Mouse (Mus musculus): ENCODE measurements around the gene C1qtnf5. TPM values are rescaled to one million over a fixed set of nuclear protein-coding genes. Genes with fewer than 3 reads are reported as not detected.

C1qtnf5 gene
- polyA plus RNA-seq, 1 experiment from 2014 or later = 4.8 TPM

DNA sequence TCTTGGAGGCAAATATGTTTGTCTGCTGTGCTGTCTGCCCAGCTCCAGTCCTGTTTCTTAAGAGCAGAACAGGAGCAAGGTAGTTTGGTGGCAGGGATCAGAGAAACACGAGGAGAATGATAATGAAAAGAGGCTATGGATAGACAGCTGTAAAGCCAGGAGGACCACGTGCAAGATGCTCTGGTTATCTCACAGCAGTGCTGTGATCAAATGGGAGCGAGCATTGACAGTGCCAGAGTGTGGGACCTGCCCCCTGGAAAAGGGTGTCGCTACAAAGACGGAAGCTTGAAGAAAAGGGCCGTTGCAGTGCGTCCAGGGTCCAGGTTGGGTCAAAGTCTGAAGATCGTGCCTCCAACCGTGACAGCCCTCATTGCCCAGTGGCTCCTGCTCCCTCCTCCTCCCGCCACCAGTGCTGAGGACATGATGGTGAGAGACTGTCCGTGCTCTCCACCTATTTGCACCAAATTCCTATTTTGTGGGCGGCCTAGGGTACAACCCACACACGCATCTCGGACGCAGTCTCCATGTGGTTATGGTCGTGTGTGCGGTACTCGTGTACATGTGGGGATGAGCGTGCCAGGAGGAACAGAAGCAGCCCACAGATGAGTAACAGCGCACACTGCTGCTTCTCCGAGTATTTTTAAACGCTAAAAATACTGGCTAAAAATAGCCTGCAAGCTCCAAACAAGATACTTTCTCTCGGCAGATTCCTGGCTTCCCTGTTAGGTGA is 23.5 kb upstream of the C1qtnf5 start:
- H3K9ac ChIP-seq (ENCODE audit: low read depth, low read length) = peak overlapping the region; percentile 77; the same call in 1 of the 2 replicates
- ATAC-seq (ENCODE audit: low read depth) (no peak), DNase-seq (ENCODE audit: low spot score) (peak; percentile 69)
- H3K27me3 ChIP-seq (replicated peaks; ENCODE audit: control insufficient read depth, insufficient read depth, low read length) = peaks cover 15% of the 10 kb centered on the region; the same call in 1 of the 2 replicates
- WGBS = 11% methylated on average over 23 of the region's 23 CpGs
- peaks cover 35% of the 10 kb centered on the region for H3K4me1 ChIP-seq (ENCODE audit: control insufficient read depth, insufficient read depth, low read length)
- peak overlapping the region; percentile 99 for H3K4me2 ChIP-seq (ENCODE audit: low read depth, low read length)
- H3K36me3 ChIP-seq (ENCODE audit: control insufficient read depth, insufficient read depth, low read length) = no peaks in the 10 kb centered on the region
- peak overlapping the region; percentile 66 for H3K4me3 ChIP-seq (ENCODE audit: low read depth, low read length)
- H3K9me3 ChIP-seq (ENCODE audit: control insufficient read depth, low read length) = no peaks in the 10 kb centered on the region
- H3K27ac ChIP-seq (replicated peaks; ENCODE audit: low read depth, low read length) = no peak overlapping the region

DNA sequence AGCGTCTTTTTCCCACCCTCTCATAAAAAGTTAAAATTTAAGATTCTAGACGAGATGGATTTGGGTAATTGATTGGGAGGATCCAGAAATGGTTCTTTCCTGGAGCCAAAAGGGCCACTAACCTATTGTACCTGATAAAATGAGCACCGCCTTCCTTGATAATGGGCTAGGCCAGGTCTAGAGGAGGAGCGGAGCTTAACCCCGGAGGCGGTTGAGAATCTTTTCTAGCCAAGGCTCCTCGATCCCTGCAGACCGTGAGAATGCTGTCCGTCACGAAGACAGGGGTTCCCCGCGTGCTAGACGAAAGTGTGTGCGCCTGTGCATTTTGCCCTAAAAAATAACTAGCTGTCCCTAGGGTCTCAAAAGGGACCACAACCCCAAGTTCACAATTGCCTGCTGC is 22.8 kb upstream of the C1qtnf5 start:
- DNase-seq (ENCODE audit: low spot score) = no peak
- ATAC-seq (ENCODE audit: low read depth) = no peak
- no peaks in the 10 kb centered on the region for H3K36me3 ChIP-seq (ENCODE audit: control insufficient read depth, insufficient read depth, low read length)
- H3K4me1 ChIP-seq (ENCODE audit: control insufficient read depth, insufficient read depth, low read length) = peaks cover 31% of the 10 kb centered on the region
- H3K4me3 ChIP-seq (ENCODE audit: low read depth, low read length) = peak overlapping the region; percentile 66
- WGBS = 4% methylated on average over 14 of the region's 14 CpGs
- H3K9ac ChIP-seq (ENCODE audit: low read depth, low read length) = peak overlapping the region; percentile 77
- peaks cover 15% of the 10 kb centered on the region; the same call in 1 of the 2 replicates for H3K27me3 ChIP-seq (replicated peaks; ENCODE audit: control insufficient read depth, insufficient read depth, low read length)
- H3K4me2 ChIP-seq (ENCODE audit: low read depth, low read length) = peak overlapping the region; percentile 99
- no peaks in the 10 kb centered on the region for H3K9me3 ChIP-seq (ENCODE audit: control insufficient read depth, low read length)
- H3K27ac ChIP-seq (replicated peaks; ENCODE audit: low read depth, low read length) = no peak overlapping the region

DNA sequence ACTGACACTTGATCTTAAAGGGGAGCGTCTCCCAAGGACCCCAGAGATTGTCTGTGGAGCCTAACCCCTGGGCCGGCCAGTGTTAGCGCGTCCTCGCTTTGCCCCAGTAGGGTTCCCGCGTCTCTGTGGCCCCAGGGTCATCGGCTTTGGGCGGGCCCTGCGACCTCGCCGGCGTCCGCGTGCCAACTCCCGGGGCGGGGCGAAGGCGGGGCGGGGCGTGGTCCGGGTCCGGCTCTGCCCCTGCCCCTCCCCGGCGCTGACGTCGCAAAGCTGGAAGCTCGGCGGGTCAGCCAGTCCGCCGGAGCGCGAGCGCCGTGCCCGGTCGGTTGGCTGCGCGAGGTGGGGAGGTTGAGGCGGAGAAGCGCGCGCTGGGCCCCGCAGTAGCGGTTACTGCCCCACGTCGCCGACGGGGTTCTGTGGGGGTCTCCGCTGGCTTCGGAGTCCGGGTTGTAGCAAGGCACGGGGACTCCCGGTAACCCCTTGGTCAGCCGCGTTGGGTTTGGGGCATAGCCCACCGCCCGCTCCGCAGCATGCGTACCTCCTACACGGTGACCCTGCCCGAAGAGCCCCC is 22.3 kb upstream of the C1qtnf5 start:
- 0% methylated on average over 12 of the region's 62 CpGs for WGBS
- peak; percentile 88 for DNase-seq (ENCODE audit: low spot score)
- Histone ChIP-seq H3K27ac (replicated peaks; ENCODE audit: low read depth, low read length) (no peak overlapping the region), H3K9me3 (ENCODE audit: control insufficient read depth, low read length) (no peaks in the 10 kb centered on the region), H3K36me3 (ENCODE audit: control insufficient read depth, insufficient read depth, low read length) (no peaks in the 10 kb centered on the region), H3K4me1 (ENCODE audit: control insufficient read depth, insufficient read depth, low read length) (peaks cover 36% of the 10 kb centered on the region), H3K9ac (ENCODE audit: low read depth, low read length) (peak overlapping the region; percentile 77), H3K4me3 (ENCODE audit: low read depth, low read length) (peak overlapping the region; percentile 66), H3K27me3 (replicated peaks; ENCODE audit: control insufficient read depth, insufficient read depth, low read length) (peaks cover 15% of the 10 kb centered on the region; the same call in 1 of the 2 replicates), H3K4me2 (ENCODE audit: low read depth, low read length) (peak overlapping the region; percentile 99)
- peak; percentile 64 for ATAC-seq (ENCODE audit: low read depth)

DNA sequence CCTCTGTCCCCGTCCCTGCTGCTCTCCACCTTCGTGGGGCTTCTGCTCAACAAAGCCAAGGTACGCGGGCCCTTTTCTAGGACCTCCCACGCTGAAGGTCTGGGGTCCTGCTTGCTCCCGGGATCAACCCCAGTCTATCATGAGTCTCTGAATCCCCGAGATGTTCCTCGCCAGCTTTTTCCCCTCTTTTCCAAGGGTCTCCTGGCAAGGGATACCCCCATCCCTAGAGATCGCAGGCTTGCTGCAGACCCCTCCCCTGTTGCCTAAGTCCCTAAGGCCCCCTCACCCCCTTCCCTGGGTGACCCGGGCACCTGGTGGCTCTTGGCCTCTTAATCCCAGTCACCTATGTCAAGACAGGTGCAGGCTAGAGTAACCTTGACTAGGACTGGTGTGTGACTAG is 21.8 kb upstream of the C1qtnf5 start:
- WGBS = 9% methylated on average over 10 of the region's 10 CpGs
- peaks cover 15% of the 10 kb centered on the region; the same call in 1 of the 2 replicates for H3K27me3 ChIP-seq (replicated peaks; ENCODE audit: control insufficient read depth, insufficient read depth, low read length)
- H3K4me2 ChIP-seq (ENCODE audit: low read depth, low read length) = peak overlapping the region; percentile 99
- H3K9ac ChIP-seq (ENCODE audit: low read depth, low read length) = peak overlapping the region; percentile 77
- peaks cover 41% of the 10 kb centered on the region for H3K4me1 ChIP-seq (ENCODE audit: control insufficient read depth, insufficient read depth, low read length)
- no peaks in the 10 kb centered on the region for H3K36me3 ChIP-seq (ENCODE audit: control insufficient read depth, insufficient read depth, low read length)
- H3K4me3 ChIP-seq (ENCODE audit: low read depth, low read length) = peak overlapping the region; percentile 66
- H3K27ac ChIP-seq (replicated peaks; ENCODE audit: low read depth, low read length) = no peak overlapping the region
- no peak for ATAC-seq (ENCODE audit: low read depth)
- no peaks in the 10 kb centered on the region for H3K9me3 ChIP-seq (ENCODE audit: control insufficient read depth, low read length)
- no peak for DNase-seq (ENCODE audit: low spot score)

DNA sequence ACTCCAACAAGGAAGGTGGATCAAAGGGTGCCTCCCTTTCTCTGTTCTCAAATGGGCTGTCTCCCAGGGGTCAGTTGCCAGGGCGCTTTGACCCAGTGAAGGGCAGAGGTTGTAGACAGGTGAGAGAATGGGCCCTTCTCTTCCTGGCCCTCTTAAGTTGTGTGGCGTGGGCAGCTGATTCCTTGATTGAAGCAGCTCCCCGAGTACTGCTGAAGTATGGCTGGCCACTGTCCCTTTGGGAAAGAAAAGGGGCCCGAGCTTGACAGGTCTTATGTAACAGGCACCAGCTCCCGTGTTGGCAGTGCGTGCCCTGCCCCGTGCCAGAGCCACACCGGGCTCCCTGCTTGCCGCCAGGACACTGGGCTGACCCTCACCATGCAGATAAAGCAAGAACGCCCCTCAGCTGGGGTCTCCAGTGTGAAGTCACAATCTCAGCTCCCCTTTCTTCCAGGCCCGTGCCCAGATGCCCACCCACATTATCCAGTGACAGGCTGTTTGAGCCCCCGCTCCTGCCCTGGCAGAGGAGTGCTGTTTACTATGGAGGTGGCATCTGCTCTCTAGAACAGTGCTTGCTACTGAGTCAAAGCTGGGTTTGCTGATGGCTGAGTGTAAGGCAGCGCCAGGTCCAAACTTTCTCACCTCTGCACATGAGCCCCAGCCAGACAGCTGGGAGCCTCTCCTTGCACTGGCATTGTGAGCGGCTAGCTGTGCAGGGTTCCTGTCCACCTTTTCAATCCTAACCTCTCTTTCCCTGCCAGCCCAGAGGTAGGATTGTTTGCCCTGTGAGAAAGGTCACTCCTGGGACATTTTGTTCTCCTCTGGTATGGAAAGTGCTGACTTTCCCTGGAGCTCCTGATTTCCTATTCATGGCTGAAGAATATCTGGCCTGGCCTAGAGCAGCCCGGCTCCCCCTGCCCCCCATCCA is 21.0 kb upstream of the C1qtnf5 start:
- peaks cover 6% of the 10 kb centered on the region; the same call in 1 of the 2 replicates for H3K36me3 ChIP-seq (ENCODE audit: control insufficient read depth, insufficient read depth, low read length)
- no peak overlapping the region for H3K9ac ChIP-seq (ENCODE audit: low read depth, low read length)
- 60% methylated on average over 15 of the region's 15 CpGs for WGBS
- ATAC-seq (ENCODE audit: low read depth) (no peak), DNase-seq (ENCODE audit: low spot score) (no peak)
- peak overlapping the region; percentile 66 for H3K4me3 ChIP-seq (ENCODE audit: low read depth, low read length)
- H3K4me1 ChIP-seq (ENCODE audit: control insufficient read depth, insufficient read depth, low read length) = peaks cover 41% of the 10 kb centered on the region
- peak overlapping the region; percentile 99 for H3K4me2 ChIP-seq (ENCODE audit: low read depth, low read length)
- H3K27me3 ChIP-seq (replicated peaks; ENCODE audit: control insufficient read depth, insufficient read depth, low read length) = peaks cover 15% of the 10 kb centered on the region; the same call in 1 of the 2 replicates
- H3K9me3 ChIP-seq (ENCODE audit: control insufficient read depth, low read length) = no peaks in the 10 kb centered on the region
- no peak overlapping the region for H3K27ac ChIP-seq (replicated peaks; ENCODE audit: low read depth, low read length)

DNA sequence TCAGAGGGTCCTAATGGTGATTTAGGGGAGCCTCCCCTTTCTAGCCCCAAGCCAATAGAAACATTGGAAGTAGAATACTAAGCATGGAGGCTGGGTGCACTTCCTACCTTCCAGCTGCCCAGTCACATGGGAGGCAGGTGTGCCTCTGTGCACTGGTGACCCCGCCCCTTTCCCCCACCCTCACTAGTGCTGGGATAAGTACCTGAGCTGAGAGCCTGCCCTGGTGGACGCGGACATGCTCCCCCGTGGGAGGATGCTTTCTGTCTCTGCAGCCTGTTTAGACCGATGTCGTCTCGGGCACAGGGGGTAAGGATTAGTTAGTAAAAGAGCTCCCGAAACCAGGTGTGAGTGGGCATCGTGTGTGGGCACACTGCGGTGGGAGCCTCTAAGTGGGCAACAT is 20.1 kb upstream of the C1qtnf5 start:
- Histone ChIP-seq H3K9me3 (ENCODE audit: control insufficient read depth, low read length) (no peaks in the 10 kb centered on the region), H3K27ac (replicated peaks; ENCODE audit: low read depth, low read length) (no peak overlapping the region), H3K36me3 (ENCODE audit: control insufficient read depth, insufficient read depth, low read length) (peaks cover 16% of the 10 kb centered on the region; the same call in 1 of the 2 replicates), H3K4me2 (ENCODE audit: low read depth, low read length) (no peak overlapping the region), H3K9ac (ENCODE audit: low read depth, low read length) (no peak overlapping the region), H3K4me1 (ENCODE audit: control insufficient read depth, insufficient read depth, low read length) (peaks cover 41% of the 10 kb centered on the region), H3K27me3 (replicated peaks; ENCODE audit: control insufficient read depth, insufficient read depth, low read length) (peaks cover 15% of the 10 kb centered on the region; the same call in 1 of the 2 replicates), H3K4me3 (ENCODE audit: low read depth, low read length) (no peak overlapping the region)
- DNase-seq (ENCODE audit: low spot score) (no peak), ATAC-seq (ENCODE audit: low read depth) (no peak)
- WGBS = 34% methylated on average over 10 of the region's 10 CpGs

DNA sequence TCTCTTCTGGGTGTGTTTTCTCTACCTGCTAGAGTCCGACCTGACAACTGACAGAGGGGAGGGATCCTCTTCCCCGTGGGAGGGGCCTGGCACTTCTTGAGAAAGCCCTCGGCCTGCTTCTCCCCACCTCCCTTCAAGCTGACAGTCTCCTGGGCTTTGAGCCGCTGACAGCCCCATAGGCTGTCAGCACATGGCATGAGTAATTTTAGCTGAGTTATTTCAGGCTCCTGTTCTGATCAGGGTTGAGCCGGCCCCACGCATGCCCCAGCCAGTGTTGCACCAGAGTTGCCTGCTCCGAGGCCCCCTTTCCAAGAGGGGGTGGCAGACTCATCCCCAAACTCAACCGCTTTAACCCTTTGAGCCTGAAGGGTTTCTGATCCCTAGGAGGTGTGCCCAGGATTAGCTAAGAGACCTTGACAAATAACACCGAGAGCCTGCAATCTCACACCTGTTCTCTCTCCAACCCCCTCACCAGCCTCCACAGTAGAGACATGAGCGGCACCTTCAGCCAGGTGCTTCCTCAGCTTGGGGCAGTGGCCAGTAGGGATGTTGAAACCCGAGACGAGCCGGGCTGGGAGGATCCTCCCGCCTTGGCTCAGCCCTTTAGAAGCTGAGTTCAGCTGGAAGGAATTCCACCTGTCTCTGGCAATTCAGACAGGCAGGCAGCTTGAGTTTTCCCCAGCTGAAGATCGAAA is 19.1 kb upstream of the C1qtnf5 start:
- ATAC-seq (ENCODE audit: low read depth) = peak; percentile 71
- Histone ChIP-seq H3K4me3 (ENCODE audit: low read depth, low read length) (no peak overlapping the region), H3K4me2 (ENCODE audit: low read depth, low read length) (peak overlapping the region; percentile 27; the same call in 1 of the 2 replicates), H3K4me1 (ENCODE audit: control insufficient read depth, insufficient read depth, low read length) (peaks cover 41% of the 10 kb centered on the region), H3K36me3 (ENCODE audit: control insufficient read depth, insufficient read depth, low read length) (peaks cover 23% of the 10 kb centered on the region; the same call in 1 of the 2 replicates), H3K27ac (replicated peaks; ENCODE audit: low read depth, low read length) (no peak overlapping the region), H3K27me3 (replicated peaks; ENCODE audit: control insufficient read depth, insufficient read depth, low read length) (0 out of 2 replicates have a peak, but pooled peaks cover 10% of the 10 kb centered on the region), H3K9ac (ENCODE audit: low read depth, low read length) (no peak overlapping the region), H3K9me3 (ENCODE audit: control insufficient read depth, low read length) (no peaks in the 10 kb centered on the region)
- WGBS = 4% methylated on average over 15 of the region's 15 CpGs
- DNase-seq (ENCODE audit: low spot score) = peak; percentile 83
